Mouse (Mus musculus): ENCODE measurements around the gene Hnrnph3.
A peak's percentile ranks its signal among the peaks of the same experiment; 100 is the strongest.
"Not testable (repeated sequence)": the region's sequence is repeated elsewhere in the genome, so short reads cannot be mapped to it uniquely, and the experiment has no call there.

The Hnrnph3 gene

GRCm38 (mm10) chr10:63023749-63024579, at the start of gene Hnrnph3, which contains the start of gene Pbld2:
Gene Hnrnph3 (minus strand): TSS chr10:63024217.
Gene Pbld2 (plus strand): TSS chr10:63024315.
- peak; percentile 99 for DNase-seq (ENCODE audit: low read depth, low spot score)

DNA sequence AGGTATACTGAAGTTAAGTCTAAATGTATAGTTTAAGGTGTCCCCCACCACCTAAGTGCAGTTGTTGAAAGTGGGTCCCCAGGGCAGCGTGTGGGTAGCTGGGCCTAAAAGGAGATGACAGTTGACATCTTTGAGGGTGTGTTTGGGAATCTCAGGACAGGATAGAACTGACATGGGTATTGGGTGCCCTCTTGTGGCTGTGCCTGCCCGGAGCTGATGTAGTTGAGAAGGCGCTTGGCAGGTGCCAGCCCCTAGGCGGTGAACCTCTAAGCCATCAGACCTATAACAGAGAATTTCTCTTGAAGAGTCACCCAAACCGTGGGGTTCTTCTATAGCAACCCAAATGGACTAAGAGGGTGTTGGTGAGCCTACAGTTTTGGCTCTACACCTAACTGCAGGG, 42.0 kb upstream of the Hnrnph3 start:
- DNase-seq (ENCODE audit: low read depth, low spot score) = peak; percentile 77

- DNase-seq (ENCODE audit: low read depth, low spot score) = no peak
These were observed 41.5 kb upstream of the Hnrnph3 start for GRCm38 (mm10) chr10:63065561-63065960.

DNA sequence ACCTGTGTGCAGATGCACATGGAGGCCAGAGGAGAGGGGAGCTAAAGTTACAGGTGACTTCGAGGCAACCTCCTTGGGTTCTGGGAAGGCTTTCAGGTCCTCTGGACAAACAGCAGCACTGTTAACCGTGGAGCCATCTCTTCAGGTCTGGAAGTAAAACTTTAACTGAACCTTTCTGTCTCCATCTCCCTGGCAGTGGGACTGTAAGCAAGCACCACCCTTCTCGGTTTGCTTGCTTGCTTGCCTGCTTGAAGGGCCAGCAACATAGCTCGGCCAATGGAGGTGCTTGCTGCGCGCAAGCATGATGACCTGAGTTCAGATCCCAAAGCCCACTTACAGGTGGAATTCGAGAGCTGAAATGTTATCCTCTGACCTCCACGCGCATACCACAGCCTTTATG, 40.5 kb upstream of the Hnrnph3 start:
- DNase-seq (ENCODE audit: low read depth, low spot score) = no peak

- DNase-seq (ENCODE audit: low read depth, low spot score) = no peak
These were observed 39.3 kb upstream of the Hnrnph3 start for GRCm38 (mm10) chr10:63063365-63063764.

DNA sequence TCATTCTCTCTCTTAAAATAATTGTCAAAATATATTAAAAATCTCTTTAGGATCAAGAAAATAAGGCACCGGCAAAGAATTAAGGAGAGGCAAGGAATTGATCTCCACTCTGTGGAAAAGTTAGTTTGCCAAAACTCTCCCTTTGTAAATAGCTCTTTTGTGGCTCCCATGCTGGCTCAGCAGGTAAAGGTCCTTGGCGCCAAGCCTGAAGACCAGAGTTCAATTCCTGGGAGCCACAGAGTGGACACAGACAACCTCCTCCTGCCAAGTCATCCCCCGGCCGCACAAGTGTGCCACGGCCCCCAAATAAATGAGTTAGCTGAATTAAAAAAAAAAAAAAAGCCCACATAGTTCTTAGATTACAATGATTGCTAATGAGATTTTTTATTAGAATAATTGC, 38.7 kb upstream of the Hnrnph3 start:
- DNase-seq (ENCODE audit: low read depth, low spot score) = no peak

DNA sequence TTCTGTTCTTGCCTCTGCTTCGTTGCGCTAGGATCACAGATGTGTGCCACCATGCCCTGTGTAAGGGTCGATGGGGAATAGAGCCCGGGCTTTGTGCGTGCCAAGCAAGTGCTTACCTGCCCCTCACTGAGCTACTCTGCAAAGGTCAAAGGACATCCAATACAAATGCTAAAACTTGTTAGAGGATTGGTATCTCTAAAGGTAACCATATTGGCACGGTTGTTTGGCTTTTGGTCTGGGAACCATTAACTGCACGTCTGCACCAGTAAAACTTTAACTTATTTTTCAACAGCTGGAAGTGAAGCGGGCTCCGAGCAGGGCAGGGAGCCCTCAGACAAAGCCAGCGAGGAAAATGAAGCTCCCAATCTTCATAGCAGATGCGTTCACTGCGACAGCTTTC, 37.2 kb upstream of the Hnrnph3 start:
- no peak for DNase-seq (ENCODE audit: low read depth, low spot score)

DNA sequence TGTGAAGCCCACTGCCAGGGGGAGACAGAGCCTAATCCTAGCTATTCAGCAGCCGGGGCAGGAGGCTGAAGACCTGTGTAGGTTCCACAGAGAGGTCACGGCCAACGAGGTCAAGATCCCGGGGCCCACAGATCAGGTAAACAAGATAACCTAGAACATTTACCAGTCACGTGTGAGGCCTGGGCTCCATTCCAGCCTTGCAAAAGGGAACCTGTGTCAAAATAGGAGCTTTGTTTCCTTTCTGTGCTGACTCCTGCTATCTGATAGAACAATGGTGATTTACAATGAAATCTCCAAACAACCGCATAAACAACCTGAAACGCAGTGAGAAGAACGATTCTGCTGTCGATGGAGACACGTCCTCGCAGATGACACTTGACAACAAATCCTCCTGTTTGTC, 36.4 kb upstream of the Hnrnph3 start:
- no peak for DNase-seq (ENCODE audit: low read depth, low spot score)

GRCm38 (mm10) chr10:63059862-63060261, 35.8 kb upstream of the Hnrnph3 start, which contains the start of gene Pbld1:
Gene Pbld1 (plus strand): TSS chr10:63060162.
- no peak for DNase-seq (ENCODE audit: low read depth, low spot score)

GRCm38 (mm10) chr10:63056966-63057750, 33.1 kb upstream of the Hnrnph3 start:
- DNase-seq (ENCODE audit: low read depth, low spot score) = peak; percentile 23

GRCm38 (mm10) chr10:63054586-63054985, 30.6 kb upstream of the Hnrnph3 start:
- DNase-seq (ENCODE audit: low read depth, low spot score) = no peak

- not testable (repeated sequence) for DNase-seq (ENCODE audit: low read depth, low spot score)
These were observed 30.1 kb upstream of the Hnrnph3 start for GRCm38 (mm10) chr10:63054071-63054470.

GRCm38 (mm10) chr10:63053007-63053406, 29.0 kb upstream of the Hnrnph3 start:
- no peak for DNase-seq (ENCODE audit: low read depth, low spot score)

GRCm38 (mm10) chr10:63052011-63052410, 28.0 kb upstream of the Hnrnph3 start:
- DNase-seq (ENCODE audit: low read depth, low spot score) = no peak

- DNase-seq (ENCODE audit: low read depth, low spot score) = no peak
These were observed 27.2 kb upstream of the Hnrnph3 start for GRCm38 (mm10) chr10:63051267-63051666.

GRCm38 (mm10) chr10:63049106-63049505, 25.1 kb upstream of the Hnrnph3 start:
- DNase-seq (ENCODE audit: low read depth, low spot score) = no peak

GRCm38 (mm10) chr10:63047751-63048150, 23.7 kb upstream of the Hnrnph3 start:
- no peak for DNase-seq (ENCODE audit: low read depth, low spot score)

GRCm38 (mm10) chr10:63043154-63043553, 19.1 kb upstream of the Hnrnph3 start:
- no peak for DNase-seq (ENCODE audit: low read depth, low spot score)

DNA sequence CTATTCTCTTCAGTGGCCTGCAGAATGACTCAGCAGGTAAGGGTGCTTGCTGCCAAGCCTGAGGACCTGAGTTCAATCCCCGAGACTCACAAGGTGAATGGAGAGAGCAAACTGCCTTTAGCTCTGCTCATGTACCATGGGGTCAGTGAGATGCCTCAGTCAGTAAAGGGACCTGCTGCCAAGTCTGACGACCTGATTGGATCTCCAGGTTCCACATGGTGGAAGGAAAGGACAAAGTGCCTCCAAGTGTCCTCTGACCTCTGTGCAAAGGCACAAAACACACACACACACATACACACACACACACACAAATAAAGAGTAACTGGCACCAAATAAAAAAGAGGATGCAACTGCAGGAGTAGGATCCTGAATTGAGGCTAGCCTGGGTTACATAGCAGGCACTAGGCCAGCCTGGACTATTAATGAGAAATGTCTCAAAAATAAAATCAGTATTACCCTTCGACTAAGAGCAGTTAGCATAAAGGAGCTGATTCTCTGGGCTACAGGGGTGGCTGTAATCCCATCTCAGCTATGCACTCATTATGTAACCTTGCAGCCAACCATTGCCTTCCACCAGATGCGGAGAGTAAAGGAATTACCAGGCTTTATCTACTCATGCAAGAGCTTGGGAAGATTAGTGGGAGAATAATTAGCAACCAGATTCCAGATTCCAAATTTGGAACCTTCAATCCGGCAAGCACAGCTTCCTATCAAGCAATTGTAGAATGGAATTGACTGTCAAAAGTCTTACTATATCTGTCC, 16.0 kb upstream of the Hnrnph3 start:
- no peak for DNase-seq (ENCODE audit: low read depth, low spot score)

DNA sequence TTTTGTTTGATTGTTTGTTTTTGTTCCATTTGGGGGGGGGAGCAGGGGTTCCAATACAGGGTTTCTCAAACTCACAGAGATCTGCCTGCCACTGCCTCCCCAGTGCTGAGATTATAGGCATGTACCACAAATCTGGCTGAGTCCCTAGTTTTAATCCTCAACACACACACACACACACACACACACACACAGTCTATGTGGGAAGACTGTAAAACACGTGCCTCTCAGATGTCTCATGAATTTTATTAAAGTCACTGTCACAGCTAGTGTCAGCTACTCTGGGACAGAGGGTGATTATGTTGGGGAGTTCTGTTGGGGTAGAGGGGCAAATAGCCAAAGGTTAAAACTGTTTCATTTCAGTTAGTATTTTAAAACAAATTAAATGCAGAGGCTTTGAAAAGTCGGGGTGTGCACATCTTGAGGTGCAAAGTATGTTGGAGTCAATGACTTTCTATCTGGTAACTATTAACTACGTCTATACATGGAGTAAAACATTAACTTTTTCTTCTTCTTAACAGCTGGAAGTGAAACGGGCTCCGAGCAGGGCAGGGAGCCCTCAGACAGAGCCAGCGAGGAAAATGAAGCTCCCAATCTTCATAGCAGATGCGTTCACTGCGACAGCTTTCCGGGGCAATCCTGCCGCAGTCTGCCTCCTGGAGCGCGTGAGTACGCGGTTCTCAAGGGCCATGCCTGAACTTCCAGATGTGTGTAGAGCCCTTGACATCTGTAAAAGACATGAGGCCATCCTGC, 14.7 kb upstream of the Hnrnph3 start:
- DNase-seq (ENCODE audit: low read depth, low spot score) = no peak

DNA sequence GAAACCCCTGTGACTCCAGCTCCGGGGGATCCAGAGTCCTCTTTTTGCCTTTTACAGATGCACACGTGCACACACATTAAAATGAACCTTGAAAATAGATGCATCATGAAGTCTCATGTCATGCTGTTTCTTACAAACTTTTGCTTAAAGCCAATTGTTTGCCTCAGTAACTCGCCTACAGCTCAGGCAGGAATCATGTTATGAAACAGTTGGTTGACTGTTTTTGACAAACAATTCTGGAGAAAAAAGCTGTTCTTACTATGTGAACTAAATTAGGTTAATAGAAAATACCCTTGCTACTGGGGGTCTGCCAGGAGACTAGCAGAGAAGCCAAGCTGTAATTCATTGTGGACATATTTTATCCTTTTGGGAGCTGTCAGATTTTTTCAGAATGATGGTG, 8.9 kb upstream of the Hnrnph3 start:
- no peak for DNase-seq (ENCODE audit: low read depth, low spot score)
